Mouse (Mus musculus): Measurements from ENCODE around the gene Palm.

- no peak for TF ChIP-seq POLR2A (IDR thresholded peaks at IDR 0.05; ENCODE audit: borderline replicate concordance, low read depth, low read length)
- TF ChIP-seq CTCF (IDR thresholded peaks at IDR 0.05; ENCODE audit: low read depth, low read length), result no peak
These were observed 13.0 kb downstream of the Palm start for GRCm38 (mm10) chr10:79806331-79806730.
